Mouse (Mus musculus) cortical plate, adult 2 months (tissue): ENCODE measurements at regions not wholly inside any gene's neighbourhood (a gene's known extent, or its start where the extent isn't known, plus 50 kb on each side); places are given as distances from the start of the nearest gene placed in this dataset.

Source experiments
- H3K27ac ChIP-seq: fragments of 200-500 bp; 2 replicates; pipeline ENCODE4 v1.5.1; 2012; ENCODE audit warnings: low read length, control low read depth, inconsistent platforms; ENCODE audit not compliant: insufficient read depth
- H3K4me1 ChIP-seq: fragments of 200-500 bp; 2 replicates; pipeline ENCODE4 v1.6.1; 2011; ENCODE audit warnings: low read length; ENCODE audit not compliant: control insufficient read depth, insufficient read depth
- H3K4me3 ChIP-seq: fragments of 200-500 bp; 2 replicates; pipeline ENCODE4 v1.5.1; 2011; ENCODE audit warnings: mild to moderate bottlenecking, low read length, control low read depth; ENCODE audit not compliant: insufficient read depth
- CTCF ChIP-seq: fragments of 200-500 bp; IDR thresholded peaks from 2 replicates; pipeline ENCODE4 v1.5.1; 2011; ENCODE audit warnings: mild to moderate bottlenecking, control low read depth, low read length; ENCODE audit not compliant: insufficient read depth; ENCODE audit errors: extremely low read depth
- POLR2A ChIP-seq: fragments of 200-500 bp; IDR thresholded peaks from 2 replicates; pipeline ENCODE4 v1.6.1; 2011; ENCODE audit warnings: mild to moderate bottlenecking, low read length, control low read depth; ENCODE audit not compliant: insufficient read depth; ENCODE audit errors: extremely low read depth

- no peak overlapping the region for H3K27ac ChIP-seq
- H3K4me1 ChIP-seq, result peaks cover 2% of the 10 kb centered on the region; the same call in 1 of the 2 replicates
- TF ChIP-seq POLR2A (no peak), CTCF (no peak)
- no peak overlapping the region for H3K4me3 ChIP-seq
These were observed 982.1 kb downstream of the 4930447A16Rik start for GRCm38 (mm10) chr15:38407476-38407875.

DNA sequence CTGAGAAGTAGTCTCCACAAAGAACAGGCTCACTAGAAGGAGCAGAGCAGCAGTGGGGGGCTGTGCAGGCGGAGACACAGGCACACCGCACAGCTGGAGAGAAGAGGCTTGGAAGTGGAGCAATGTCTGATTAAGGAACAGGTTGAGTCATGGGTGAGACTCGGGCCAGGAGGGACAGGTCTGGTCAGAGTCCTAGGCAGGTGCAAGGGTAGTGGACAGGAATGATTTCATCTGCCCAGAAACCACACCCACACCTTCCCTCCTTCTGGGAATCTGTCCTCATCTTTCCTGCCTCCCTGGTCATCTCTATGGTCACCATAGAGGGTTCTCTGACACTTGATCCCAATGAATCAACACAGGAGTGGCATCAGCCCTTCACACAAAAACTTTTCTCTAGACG, 983.8 kb downstream of the 4930447A16Rik start:
- no peak overlapping the region for H3K27ac ChIP-seq
- H3K4me1 ChIP-seq, result peaks cover 2% of the 10 kb centered on the region; the same call in 1 of the 2 replicates
- TF ChIP-seq POLR2A (no peak), CTCF (no peak)
- no peak overlapping the region for H3K4me3 ChIP-seq

GRCm38 (mm10) chr15:38410462-38410861, 985.1 kb downstream of the 4930447A16Rik start:
- no peak overlapping the region for H3K4me3 ChIP-seq
- H3K27ac ChIP-seq, result no peak overlapping the region
- H3K4me1 ChIP-seq, result peaks cover 2% of the 10 kb centered on the region; the same call in 1 of the 2 replicates
- TF ChIP-seq CTCF (no peak), POLR2A (no peak)

DNA sequence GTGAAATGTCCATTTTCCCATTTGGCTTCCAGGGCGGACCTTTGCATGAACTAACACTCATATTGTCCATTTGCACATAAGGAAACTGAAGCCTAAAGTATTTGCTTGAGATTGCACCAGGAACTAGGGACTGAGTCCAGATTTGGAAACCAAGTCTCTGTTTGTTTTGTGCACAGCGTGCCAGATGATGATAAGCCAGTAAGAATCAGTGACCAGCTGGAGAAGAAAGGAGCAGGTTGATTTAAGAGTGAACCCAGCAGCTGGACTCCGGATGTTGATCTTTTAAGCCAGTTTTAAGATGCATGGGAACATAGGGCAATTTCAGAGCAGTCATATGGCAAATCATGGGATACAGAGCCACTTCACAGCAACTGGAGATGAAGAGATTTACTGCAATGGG, 987.1 kb downstream of the 4930447A16Rik start:
- TF ChIP-seq POLR2A, result no peak
- no peak for TF ChIP-seq CTCF
- Histone ChIP-seq H3K27ac (no peak overlapping the region), H3K4me1 (no peaks in the 10 kb centered on the region), H3K4me3 (no peak overlapping the region)

GRCm38 (mm10) chr15:38413329-38413728, 988.0 kb downstream of the 4930447A16Rik start:
- Histone ChIP-seq H3K4me1 (no peaks in the 10 kb centered on the region), H3K27ac (no peak overlapping the region), H3K4me3 (no peak overlapping the region)
- TF ChIP-seq POLR2A (no peak), CTCF (no peak)

GRCm38 (mm10) chr15:38414318-38415090, 989.1 kb downstream of the 4930447A16Rik start:
- Histone ChIP-seq H3K27ac (no peak overlapping the region), H3K4me3 (no peak overlapping the region), H3K4me1 (no peaks in the 10 kb centered on the region)
- TF ChIP-seq POLR2A (no peak), CTCF (no peak)

DNA sequence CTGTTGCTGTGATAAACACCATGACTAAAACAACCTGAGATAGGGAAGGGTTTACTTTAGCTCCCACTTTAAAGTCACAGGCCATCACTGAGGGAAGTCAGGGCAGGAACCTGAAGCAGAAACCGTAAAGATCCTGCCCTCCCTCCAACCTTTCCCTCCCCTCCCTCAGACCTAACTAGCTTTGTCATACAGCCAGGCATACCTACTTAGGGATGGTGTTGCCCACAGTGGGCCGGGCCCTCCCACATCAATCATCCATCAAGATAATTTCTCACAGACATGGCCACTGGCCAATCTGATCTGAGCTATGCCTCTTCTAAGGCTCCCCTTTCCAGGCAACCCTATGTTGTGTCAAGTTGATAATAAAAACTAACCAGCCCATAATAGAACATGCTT, 989.7 kb downstream of the 4930447A16Rik start:
- Histone ChIP-seq H3K27ac (no peak overlapping the region), H3K4me1 (no peaks in the 10 kb centered on the region), H3K4me3 (no peak overlapping the region)
- TF ChIP-seq POLR2A (no peak), CTCF (no peak)

GRCm38 (mm10) chr15:38419621-38420020, 994.3 kb downstream of the 4930447A16Rik start:
- Histone ChIP-seq H3K4me1 (0 out of 2 replicates have a peak, but pooled peaks cover 2% of the 10 kb centered on the region), H3K27ac (no peak overlapping the region), H3K4me3 (no peak overlapping the region)
- TF ChIP-seq CTCF (no peak), POLR2A (no peak)

DNA sequence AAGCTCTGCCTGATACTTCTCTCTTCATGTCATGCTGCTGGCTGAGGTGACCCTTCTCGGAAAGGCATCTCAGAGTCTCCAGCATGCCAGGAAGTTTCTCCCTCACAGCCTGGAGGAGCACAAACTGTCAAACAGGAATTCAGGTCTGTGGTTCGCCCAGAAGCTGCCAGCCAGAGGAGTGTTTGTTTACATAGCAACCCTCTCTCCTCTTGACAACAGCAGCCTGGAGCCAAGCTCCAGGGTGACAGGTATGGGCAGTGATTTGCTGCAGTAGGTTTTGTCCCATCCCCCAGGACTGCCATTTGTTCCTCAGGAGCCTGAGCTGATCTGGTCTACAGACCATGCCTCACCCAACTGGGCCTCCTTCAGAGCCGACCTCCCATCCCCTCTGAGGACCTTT, 995.4 kb downstream of the 4930447A16Rik start:
- H3K27ac ChIP-seq, result no peak overlapping the region
- 0 out of 2 replicates have a peak, but pooled peaks cover 2% of the 10 kb centered on the region for H3K4me1 ChIP-seq
- H3K4me3 ChIP-seq, result no peak overlapping the region
- TF ChIP-seq CTCF (no peak), POLR2A (no peak)

- H3K4me3 ChIP-seq, result no peak overlapping the region
- H3K4me1 ChIP-seq, result 0 out of 2 replicates have a peak, but pooled peaks cover 2% of the 10 kb centered on the region
- TF ChIP-seq POLR2A (no peak), CTCF (no peak)
- H3K27ac ChIP-seq, result no peak overlapping the region
These were observed 997.4 kb downstream of the 4930447A16Rik start for GRCm38 (mm10) chr15:38422741-38423140.
